Comparison of ENCODE assay signal across 16 mouse cellular contexts in the genomic region with DNA sequence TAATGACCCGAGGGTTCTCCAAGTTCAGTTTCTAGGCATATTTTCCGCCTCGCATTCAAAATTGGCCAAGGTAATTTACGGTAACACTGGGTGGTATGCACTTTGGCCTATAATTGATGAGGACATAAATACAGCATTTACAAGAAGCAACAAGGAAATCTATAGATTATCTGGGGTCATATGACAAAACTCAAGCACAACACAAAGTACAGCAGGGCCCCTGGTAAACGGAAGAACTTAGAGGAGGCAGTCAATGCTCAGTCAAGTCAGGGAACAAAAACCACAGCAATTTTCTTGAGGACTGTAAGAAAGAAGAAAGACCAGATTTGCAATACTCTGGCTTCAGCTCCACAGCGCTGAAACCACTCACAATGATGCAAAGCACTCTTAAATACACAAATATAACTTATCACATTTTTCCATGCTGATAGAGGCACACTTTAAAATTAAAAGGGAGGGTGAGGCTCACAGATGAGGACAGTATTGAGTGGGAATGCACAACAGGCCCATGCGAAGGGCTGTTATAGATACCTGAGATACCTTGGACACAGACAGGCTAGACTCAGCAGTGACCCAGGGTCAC.
"Had no signal": no experiment of that assay in that cellular context is flagged by ENCODE, and none has a peak within 500 bp of the region (broad histone marks: within the 10 kb centered on the region; RNA-seq: fewer than 3 reads in every experiment).

No protein-coding gene starts in this region.

- H3K27ac ChIP-seq: kidney, embryonic 15.5 days; left cerebral cortex, adult 2 months; liver, embryonic 13.5 days; neural tube, embryonic 12.5 days; neural tube, embryonic 15.5 days had no signal

- H3K27me3 ChIP-seq: kidney, embryonic 15.5 days; liver, embryonic 13.5 days; neural tube, embryonic 12.5 days; neural tube, embryonic 15.5 days had no signal

- H3K4me1 ChIP-seq: neural tube, embryonic 12.5 days; neural tube, embryonic 15.5 days had no signal

- DNase-seq: kidney, adult 2 months; kidney, postnatal 10 days; kidney, postnatal 36 days; layer of hippocampus, postnatal 36 days; liver, embryonic 13.5 days; lung, embryonic 14.5 days; lung, postnatal 36 days; midbrain, embryonic 14.5 days; right cerebral cortex, adult 18-20 months; right cerebral cortex, postnatal 25 days; thymus, postnatal 25 days had no signal

- H3K9ac ChIP-seq: kidney, embryonic 15.5 days; liver, embryonic 13.5 days; lung, embryonic 14.5 days; neural tube, embryonic 12.5 days; neural tube, embryonic 15.5 days had no signal

- H3K9me3 ChIP-seq: kidney, embryonic 15.5 days; liver, embryonic 13.5 days; neural tube, embryonic 12.5 days; neural tube, embryonic 15.5 days had no signal

- H3K4me2 ChIP-seq: kidney, embryonic 15.5 days; liver, embryonic 13.5 days; lung, embryonic 14.5 days; midbrain, embryonic 11.5 days; neural tube, embryonic 12.5 days; neural tube, embryonic 15.5 days had no signal

- H3K36me3 ChIP-seq: kidney, embryonic 15.5 days; liver, embryonic 13.5 days; neural tube, embryonic 12.5 days; neural tube, embryonic 15.5 days had no signal

- H3K4me3 ChIP-seq: kidney, embryonic 15.5 days; left cerebral cortex, adult 2 months; liver, embryonic 13.5 days; neural tube, embryonic 12.5 days; neural tube, embryonic 15.5 days had no signal
